Mouse (Mus musculus) cerebellum, adult 9-11 months (tissue): ENCODE results near the gene Icosl.
"Not testable (repeated sequence)": the region's sequence is repeated elsewhere in the genome, so short reads cannot be mapped to it uniquely, and the experiment has no call there.

Experiments
- DNase-seq: peaks from one replicate; pipeline ENCODE4 v3.0.0; 2022

The Icosl gene

GRCm38 (mm10) chr10:78119422-78119821 is 50.3 kb downstream of the Icosl start:
- DNase-seq = no peak

- not testable (repeated sequence) for DNase-seq
Observed at GRCm38 (mm10) chr10:78124137-78124536, 55.0 kb downstream of the Icosl start.

GRCm38 (mm10) chr10:78125061-78125460 is 56.0 kb downstream of the Icosl start:
- DNase-seq = not testable (repeated sequence)

GRCm38 (mm10) chr10:78126311-78126710 is 57.2 kb downstream of the Icosl start:
- DNase-seq = no peak

DNA sequence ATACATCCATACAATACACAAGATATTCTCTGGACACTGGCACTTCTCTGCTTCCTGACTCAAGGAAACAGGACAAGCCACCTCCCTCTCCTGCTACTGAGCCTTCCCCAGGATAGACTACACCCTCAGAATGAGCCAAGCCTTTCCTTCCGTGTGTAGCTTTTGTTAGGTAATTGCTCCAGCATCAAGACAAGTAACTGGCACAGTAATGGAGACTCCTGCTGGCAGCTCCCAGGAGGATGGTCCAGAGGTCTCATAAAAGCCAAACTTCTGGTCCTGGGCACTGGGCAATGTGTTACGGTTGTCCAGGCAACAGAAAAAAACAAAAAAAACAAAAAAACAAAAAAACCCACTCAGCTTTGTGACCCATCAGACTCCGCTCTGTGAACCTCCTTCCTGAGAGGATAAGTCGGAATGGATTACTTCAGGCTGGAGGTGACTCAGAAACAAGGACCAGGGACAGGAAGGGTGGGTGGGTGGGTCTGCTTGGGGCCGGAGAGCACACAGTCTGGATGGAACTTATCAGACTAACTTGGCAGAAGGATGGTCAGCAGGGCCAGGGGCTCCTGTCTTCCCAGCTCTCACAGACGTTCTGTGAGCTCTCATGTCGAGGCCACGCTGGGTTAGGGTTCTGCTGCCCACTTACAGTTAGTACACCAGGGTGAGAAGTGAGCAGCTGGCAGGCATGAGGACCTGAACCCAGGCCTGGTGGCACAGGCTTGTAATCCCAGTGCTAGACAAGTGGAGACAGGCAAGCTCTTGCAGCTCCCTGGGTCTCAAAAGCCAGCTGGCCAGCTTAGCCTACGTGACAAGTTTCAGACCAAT is 58.2 kb downstream of the Icosl start:
- no peak for DNase-seq

DNA sequence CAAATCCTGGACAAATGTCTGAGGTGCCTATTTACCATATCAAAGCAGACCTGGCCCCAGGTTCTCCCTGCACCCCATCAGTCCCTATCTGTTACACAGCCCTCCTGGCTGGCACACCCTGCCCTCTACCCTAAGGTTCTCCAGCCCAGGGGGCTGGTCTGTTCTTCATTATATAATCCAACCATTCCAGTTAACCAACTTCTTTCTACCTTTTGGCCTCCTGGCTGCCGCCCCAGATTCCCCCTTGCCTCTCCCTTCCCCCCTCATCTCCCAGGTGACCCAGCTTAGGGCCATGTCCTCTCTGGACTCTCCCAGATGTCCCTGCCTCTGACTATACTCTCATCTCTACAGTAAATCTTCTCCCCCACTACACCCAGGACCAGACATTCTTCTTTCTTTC is 58.8 kb downstream of the Icosl start:
- no peak for DNase-seq

GRCm38 (mm10) chr10:78128647-78129046 is 59.5 kb downstream of the Icosl start:
- no peak for DNase-seq

- DNase-seq = no peak
Observed at GRCm38 (mm10) chr10:78129423-78129822, 60.3 kb downstream of the Icosl start.

- DNase-seq = no peak
Observed at GRCm38 (mm10) chr10:78129998-78130397, 60.9 kb downstream of the Icosl start.
